Mouse (Mus musculus) lung, postnatal 0 days (tissue): Measurements from ENCODE around the gene Lhfpl5.

Source experiments
- CTCF ChIP-seq: IDR thresholded peaks from 2 replicates; pipeline ENCODE4 v1.5.1; 2016; ENCODE audit warnings: antibody characterized with exemption, mild to moderate bottlenecking
- EP300 ChIP-seq: IDR thresholded peaks from 2 replicates; pipeline ENCODE4 v1.6.1; 2016; ENCODE audit warnings: antibody characterized with exemption, mild to moderate bottlenecking, control low read depth

DNA sequence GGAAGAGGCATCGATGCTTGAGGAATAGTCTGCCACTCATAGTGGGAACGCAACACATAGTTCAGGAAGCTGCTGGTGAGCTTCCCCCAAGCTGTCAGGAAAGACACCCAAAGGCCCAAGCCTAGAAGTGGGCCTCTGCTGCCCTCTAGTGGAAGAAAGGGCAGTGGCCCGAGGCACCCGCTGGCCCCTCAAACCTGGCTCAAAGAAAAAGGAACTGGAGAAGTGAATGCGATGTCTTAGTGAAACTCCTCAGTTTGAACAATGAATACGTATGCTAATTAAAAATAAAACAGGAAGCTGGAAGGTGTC lies 47.4 kb upstream of the Lhfpl5 start:
- TF ChIP-seq EP300, result no peak
- peak; percentile 99 for TF ChIP-seq CTCF
